Mouse (Mus musculus) mesoderm, embryonic 11.5 days (tissue): Measurements from ENCODE around the gene Nudt4.

ENCODE experiments used
- DNase-seq: peaks from one replicate; pipeline ENCODE4 v3.0.0-alpha.2; 2012; ENCODE audit warnings: low read depth, low spot score

Gene Nudt4

DNA sequence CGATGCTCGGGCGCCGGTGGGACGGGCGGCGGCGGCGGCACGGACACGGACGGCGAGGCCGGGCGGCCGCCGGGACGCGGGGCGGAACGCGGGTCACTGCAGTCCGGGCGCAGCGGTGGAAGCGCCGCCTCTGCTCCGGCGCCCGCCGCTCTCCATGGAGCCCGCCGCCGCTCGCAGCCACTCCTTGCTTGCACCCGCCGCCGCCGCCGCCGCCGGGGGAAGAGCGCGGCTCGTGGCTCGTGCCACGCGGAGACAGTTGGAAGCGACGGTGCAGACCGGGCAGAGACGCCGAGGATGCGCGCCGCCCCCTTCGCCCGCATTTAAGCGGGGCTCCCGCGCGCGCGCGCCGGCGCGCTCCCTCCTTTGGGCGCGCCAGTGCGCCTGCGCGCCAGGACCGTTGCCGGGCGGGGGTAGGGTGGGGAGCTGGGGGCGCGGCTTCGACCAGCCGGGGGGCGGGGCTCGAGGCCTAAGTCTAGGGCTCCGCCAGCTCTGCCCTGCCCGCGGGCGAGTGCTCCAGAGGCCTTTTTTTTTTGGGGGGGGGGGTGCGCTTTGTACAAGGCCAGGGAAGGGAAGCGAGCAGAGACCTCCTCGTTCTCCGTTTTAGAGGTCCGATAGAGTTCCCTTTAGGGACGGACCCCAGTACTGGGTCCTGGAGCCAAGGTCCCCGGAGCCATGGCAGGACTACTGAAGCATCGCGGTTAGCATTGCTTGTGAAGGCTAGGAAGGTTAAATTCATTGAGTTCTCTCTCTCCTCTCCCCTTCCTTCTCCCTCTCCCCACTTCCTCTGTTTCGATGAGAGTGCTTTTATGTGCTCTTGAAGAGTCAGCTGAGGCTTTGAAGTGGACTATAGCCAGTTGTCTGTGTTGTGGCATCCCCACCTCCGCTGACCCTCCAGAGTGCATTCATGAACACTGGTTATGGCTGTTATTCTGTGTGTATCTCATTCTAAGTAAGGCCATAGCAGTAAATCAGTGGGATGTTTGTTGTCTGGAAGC is at the start of gene Nudt4:
Gene Nudt4, minus strand, starts transcription at position 296 of the 995 bp plus-strand sequence.
- DNase-seq = peak; percentile 97

DNA sequence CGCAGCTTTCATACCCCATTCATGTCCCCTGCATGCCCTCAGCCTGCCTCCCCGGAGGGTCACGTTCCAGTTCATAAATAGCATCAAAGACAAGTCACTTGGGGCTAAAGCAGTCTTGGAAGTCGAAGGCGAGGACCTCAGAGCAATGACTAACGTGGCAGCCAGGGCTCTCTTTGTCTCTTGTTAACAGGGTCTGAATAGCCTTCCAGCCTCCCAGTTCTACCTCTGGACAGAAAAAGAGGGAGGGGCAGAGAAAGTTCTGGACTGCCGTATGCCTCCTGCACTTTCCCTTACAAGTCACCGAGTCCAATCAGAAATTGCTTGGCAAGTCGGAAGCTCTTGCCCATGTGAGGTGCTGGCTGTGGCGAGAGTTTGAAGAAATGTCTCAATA is 47.4 kb upstream of the Nudt4 start:
- DNase-seq = peak; percentile 44

DNA sequence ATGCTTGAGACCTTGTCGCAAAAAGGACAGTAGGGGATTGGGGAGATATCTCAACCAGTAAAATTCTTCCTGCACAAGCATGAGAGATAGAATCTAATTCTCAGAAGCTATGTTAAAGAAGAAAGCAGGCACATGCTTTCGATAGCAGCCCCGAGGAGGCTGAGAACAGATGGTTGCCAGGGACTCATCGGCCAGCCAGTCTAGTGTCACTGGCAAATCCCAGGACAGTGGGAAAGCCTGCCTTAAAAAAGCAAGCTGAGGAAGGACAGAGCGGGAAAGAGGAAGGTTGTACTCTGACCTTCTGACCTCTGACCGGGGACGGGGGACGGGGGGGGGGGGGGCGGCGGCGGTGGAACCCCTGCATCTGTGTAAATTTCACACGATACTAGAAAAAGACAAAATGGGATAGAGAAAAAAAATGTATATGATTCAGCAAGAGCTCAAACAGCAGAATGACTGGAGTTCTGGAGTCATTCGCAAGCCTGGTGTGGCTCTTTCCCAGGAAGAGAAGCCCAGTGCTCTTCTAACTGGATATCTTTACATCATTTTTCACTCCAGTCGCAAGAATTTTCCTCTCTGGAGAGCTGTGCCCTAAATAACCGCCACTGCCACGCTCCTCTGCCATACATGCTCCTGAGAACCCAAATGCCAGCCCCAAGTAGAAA is 46.9 kb upstream of the Nudt4 start:
- DNase-seq = no peak

DNA sequence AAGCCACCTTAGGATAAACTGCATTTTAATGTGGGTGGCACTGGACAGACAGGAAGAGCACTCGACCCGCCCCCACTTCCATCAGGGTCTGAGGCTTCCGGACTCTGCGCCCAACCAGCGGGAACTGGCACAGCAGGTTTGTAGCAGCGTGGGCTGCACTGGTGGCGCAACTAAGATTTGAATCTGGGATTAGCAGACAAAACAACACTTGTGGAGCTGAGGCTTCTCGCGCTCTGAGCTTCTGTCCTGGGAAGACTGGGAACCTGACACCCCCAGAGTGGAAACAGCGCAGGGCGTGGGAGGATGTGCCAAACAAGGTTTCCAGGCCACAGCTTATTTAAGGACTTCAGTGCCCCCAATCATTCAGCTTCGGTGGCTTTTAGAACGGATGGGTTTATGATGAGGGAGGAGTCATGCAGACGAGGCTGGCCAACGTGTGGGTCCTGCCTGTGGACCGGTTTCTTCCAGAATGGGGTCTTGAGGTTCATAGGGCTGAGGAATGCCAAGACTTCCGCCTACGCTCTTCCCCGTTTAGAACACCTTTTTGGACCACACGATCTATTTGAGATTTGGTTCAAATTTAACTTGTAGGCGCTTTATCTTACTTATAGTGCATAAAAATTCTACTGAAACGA is 41.1 kb upstream of the Nudt4 start:
- no peak for DNase-seq

DNA sequence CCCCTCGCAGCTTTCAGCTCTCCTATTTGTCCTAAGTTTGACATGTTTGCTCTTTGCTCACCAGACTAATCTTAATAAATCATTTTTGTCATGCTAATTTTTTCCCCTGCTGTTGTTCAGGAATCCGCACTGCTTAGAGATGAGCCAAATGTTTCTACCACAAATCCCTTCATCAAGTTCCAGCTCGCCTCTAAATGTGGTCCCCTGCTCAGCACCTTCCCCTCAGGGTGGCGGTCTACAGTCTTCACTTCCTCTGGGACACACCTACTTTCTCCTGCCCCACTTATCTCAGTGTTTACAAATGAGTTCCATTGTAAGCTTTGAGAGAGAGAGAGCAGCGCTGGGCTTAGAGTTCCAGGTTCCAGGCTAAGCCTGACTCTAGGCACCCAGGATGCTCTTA is 36.6 kb upstream of the Nudt4 start:
- no peak for DNase-seq

DNA sequence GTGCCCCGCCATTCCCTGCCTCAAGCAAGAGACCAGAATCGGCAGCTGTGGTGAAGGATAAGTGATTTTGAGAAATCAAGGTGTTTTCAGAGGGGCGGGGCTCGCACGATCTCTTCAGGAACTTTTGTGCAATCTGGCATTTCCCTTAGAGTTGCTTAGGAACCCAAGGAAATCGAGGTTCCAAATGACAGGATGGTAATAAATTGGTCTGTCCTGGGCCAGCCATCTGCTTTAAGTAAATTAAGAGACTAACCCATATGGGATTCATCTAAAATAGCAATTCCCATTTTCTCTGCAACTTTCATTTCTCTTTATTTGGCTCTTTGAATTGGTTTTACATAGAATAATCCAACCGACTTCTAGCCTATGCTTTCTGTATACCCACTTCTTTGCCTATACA is 35.8 kb upstream of the Nudt4 start:
- DNase-seq = no peak

DNA sequence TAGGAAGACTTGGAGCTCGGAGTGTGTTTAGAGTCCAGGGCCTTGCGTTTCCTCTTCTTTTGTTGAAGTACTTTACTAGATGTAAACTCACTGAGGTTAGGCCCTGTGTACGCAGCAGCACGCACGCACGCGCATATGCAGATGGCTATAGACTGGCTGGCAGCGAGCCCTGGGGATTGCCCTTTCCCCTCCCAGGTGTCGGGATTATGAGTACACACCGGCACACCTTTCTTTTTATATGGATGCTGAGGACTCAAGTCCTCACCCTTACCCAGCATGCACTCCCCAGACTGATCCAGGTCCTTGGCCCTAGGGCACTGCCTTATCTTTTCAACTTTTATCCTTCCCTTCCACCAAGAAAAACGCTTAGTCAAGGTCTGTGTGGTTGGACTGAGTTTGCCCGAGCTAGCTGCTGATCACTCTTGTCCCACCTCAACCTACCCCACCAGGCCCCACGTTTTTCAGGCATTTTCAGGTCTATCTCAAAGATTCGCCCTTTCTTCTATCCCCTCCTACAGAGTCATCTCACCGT is 34.2 kb upstream of the Nudt4 start:
- DNase-seq = no peak

DNA sequence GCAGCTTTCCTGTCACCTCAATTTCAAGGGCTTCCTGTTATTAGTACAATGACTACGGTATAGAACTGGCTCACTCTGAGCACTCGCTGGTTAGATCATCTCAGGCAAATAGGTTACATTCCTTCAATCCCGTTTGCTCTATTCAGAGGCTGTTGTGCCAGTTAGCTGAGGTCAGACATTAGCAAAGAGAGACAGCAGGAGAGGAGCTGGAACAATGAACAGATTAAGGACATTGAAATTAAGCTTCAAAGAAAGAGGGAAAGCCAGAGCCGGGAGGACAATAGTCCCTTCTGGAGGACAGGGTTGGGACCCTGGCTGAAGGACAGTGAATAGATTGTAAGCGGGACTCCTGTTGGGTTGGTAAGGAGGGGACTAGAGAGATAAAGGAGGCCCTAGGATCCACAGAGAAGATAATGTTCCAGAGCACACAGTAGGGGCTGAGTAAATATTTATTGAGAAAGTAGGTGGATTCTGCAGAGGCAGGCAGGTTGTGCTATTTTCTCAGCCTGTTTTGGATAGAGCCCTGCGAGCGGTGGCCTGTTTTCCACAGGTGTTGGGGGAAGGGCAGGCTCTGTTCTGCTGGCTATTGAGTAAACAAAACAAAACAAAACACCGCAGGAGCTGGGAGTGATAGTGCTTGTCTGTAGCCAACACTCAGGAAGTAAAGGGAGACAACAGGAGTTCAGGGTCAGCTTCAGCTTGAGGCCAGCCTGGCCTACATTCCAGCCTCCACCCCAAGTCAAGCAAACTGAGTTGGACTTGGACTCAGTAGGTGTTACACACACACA is 32.1 kb upstream of the Nudt4 start:
- no peak for DNase-seq

DNA sequence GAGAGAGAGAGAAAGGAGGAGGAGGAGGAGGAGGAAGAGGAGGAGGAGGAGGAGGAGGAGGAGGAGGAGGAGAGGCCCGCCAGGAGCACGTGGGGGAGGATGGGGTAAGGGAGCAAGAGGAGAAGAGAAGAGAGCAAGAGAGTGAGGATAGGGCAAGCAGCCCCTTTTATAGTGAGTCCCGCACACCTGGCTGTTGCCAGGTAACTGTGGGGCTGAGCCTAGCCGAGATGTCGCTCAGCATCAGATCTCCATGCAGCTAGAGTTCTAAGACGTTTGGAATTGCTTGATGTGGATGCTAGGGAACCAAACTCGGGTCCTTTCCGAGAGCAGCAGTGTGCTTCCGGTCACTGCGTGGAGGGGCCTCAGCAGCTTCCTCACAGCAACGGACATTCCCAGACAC is 30.5 kb upstream of the Nudt4 start:
- no peak for DNase-seq

DNA sequence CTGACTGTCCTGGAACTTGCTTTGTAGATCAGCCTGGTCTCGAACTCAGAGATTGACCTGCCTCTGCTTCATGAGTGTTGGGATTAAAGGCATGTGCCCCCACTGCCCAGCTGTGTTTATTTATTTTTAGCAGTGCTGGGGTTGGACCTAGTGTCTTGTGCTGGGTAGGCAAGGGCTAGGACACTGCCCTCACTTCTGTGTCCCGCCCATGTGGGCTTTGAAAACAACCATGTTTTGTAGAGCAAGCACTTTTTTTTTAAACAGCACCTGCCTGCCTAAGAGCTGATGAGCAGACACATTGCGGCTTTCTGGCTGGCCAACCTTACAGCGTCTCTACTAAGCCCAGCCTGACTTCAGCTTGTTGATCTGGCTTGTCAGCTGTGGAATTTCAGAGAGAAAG is 27.3 kb upstream of the Nudt4 start:
- DNase-seq = no peak

DNA sequence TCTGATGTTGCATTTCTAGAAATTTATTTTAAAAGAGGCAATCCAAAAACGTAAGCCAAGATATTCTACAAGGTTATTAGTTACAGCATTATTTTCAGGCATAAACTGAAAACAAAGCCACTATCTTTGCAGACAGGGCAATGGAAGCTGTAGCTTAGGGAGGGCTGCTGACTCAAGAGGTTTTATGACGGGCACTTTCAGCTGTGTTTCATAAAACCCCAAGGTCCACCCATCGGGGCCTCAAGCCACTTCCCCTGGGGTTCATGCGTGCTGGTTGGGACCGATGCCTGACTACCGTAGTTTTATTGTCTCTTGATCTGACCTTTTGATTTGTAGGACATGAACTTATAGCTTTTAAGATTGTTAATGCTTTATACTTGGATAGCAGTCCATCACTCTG is 26.2 kb upstream of the Nudt4 start:
- no peak for DNase-seq

DNA sequence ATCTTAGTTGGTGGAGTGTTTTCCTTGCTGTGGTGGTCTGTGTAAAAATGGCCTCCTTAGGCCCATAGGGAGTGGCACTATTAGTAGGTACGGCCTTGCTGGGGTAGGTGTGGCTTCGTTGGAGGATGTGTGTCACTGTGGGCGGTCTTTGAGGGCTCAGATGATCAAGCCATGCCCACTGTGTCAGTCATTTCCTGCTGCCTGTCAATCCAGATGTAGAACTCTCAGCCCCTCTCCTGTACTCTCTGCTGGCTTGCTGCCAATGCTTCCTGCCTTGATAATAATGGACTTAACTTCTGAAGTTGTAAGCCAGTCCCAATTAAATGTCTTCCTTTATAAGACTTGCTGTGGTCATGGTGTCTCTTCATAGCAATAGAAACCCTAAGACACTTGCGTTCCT is 25.2 kb upstream of the Nudt4 start:
- no peak for DNase-seq

DNA sequence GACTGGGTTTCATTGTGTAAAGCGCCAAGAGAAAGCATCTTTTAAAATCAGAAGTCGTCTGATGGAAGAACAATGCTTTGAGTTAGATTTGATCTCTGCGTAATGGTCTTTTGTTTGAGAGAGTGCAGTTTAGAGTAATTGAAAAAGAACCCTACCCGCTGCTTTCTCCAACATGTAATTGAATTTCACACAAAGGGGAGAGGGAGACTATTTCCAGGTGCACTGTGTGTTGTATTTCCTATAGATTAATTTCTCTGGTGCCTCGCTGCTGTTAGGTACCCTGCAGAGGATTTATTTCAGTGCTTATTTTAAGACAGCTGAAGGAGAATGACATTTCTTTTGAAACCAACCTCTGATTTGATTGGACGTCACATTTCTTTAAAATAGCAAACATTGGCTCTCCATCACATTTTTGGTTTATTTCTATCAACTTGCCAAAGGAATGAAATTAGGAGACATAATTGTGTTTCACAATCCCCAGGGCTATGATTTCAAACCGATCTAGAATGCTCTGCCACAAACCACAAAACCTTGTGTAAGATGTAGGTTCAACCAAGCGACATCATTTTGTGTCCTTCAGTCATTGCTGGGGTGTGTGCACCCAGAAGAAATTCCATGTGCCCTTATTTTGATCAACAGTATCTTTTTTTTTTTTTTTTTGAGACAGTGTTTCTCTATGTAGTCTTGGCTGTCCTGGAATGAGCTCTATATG is 23.7 kb upstream of the Nudt4 start:
- DNase-seq = no peak

DNA sequence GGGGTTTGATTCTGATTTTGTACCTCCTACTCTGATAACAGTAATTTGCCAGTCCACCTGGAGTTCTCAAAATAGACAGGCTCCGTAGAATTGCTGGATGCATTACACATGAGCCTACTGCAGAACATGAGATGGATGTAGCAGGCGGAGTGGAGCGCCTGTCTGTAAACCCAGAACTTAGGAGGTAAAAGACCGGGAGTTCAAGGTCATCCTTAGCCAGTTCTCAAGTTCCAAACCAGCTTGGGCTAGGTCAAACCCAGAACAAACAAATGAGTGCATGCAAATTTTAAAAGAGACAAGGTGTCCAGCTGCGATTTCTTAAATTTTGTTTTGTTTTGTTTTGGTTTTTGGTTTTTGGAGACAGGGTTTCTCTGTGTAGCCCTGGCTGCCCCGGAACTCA is 21.6 kb upstream of the Nudt4 start:
- no peak for DNase-seq

DNA sequence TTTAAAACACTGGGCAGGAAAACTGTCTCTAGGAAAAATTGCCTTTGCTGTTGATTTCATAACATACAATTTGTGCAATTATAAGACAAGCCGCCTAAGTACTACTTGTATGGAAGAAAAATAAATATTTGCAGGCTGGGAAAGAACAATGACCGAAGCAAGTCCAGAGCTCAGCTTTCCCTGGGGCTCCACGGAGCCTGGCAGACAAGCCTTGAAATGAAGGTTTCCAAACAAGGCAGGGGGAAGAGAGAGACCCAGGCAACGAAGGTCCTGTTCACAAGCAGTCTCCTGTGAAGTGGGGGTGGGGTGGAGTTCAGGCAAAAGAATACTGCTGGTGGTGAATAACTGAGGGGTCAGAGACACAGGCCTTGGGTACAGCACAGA is 13.6 kb upstream of the Nudt4 start:
- DNase-seq = peak; percentile 37

DNA sequence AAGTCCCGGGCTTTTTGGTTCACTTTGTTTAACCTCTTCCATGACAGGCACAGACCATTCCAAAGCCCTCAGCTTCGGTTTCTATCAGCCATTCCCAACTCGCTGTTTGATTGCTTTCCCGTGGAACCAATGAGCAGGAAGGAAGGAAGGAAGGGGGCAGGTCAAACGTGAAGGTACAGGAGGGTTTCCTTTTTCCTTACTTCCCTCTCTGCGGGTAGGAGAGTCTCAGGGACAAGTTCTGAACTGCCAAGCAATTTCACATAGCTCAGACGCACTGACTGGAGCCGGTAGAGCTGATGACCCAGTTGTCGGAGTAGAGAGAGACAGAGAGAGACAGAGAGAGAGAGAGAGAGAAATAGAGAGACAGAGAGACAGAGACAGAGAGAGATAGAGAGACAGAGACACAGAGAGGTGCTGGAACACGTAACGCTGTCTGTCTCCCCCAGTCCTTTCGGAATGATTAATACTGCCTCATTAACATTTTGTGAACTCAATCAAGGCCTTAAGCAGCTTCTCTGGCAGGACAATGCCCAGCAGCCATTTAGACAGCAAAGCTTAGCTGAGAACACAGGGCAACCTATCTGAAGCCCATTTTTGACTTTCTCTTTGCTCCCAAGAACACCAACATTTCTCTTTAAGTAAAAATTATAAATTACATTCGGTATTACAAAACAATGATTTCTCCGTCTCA is 13.1 kb upstream of the Nudt4 start:
- DNase-seq = no peak

DNA sequence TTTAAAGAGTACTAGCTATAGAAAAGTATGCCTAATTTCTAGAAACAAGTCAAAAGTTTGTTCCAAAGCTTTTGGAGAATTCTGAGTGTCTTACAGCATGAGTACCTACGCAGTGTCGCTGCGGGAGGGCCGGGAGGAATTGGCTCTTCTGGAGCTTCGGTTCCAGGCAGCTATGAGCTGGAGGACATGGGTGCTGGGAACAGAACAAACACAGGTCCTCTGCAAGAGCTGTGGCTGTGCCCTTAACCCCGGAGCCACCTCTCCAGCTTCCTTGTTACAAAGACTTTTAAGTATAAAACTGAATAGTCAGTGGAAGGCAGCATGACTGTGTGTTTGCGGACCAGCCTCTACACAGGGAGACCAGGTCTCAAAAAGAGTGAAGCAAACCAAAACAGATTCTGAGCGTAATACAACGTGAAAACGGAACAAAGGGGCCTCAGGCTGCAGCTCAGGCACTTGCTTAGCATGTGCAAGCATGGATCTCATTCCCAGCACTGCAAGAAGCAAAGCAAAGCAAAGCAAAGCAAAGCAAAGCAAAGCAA is 12.0 kb upstream of the Nudt4 start:
- DNase-seq = no peak

DNA sequence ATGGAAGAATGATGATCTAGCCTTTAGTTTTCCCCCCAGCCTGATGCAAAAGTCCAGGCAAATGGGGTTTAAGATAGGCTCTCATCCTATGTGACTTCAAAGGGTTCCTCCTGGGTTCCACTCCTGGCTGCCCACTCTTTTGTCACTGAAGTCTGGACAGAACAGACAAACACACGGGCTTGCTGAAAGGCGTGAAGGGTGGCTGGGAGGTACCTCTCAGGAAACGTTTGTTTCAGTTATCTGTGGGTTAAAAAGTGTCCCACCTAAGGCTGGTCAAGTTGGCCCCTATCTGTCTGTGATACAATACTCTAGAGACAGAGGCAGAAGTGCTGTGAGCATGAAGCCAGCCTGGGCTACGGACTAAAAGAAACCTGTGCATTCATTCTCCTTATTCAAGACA is 11.0 kb upstream of the Nudt4 start:
- no peak for DNase-seq

DNA sequence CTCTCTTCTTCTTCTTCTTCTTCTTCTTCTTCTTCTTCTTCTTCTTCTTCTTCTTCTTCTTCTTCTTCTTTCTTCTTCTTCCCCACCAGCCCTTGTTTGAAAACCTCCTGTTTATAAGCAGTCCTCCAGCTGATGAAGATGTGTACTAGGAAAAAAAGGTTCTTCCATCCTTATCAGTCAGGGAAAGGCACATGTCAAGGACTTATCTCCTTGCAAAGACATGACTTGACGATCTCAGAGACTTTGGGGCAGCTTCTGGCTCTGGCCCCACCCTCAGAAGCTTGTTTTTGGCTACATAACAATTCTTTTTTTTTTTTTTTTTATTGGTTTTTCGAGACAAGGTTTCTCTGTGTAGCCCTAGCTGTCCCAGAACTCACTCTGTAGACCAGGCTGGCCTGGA is 5.5 kb upstream of the Nudt4 start:
- no peak for DNase-seq

DNA sequence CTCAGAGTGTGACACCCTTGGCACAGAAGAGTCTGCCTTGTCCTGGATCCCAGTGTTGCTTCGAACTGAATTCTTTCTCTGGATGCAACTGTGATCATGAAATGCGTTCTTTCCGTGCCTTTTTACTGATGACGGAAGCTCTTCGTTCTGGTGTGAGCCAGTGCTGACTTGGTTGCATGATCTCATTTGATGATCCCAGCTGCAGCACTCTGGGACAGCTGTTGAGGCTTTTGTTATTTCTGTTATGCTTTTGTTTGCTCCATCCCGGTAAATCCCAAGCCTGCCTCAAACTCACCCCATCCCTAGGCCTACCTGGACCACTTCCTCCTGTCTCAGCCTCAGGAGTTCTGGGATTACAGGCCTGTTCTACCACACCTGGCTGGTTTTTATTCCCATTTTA is 4.1 kb upstream of the Nudt4 start:
- no peak for DNase-seq
